Comparison of ENCODE assay signal across 8 mouse cellular contexts in the genomic region with DNA sequence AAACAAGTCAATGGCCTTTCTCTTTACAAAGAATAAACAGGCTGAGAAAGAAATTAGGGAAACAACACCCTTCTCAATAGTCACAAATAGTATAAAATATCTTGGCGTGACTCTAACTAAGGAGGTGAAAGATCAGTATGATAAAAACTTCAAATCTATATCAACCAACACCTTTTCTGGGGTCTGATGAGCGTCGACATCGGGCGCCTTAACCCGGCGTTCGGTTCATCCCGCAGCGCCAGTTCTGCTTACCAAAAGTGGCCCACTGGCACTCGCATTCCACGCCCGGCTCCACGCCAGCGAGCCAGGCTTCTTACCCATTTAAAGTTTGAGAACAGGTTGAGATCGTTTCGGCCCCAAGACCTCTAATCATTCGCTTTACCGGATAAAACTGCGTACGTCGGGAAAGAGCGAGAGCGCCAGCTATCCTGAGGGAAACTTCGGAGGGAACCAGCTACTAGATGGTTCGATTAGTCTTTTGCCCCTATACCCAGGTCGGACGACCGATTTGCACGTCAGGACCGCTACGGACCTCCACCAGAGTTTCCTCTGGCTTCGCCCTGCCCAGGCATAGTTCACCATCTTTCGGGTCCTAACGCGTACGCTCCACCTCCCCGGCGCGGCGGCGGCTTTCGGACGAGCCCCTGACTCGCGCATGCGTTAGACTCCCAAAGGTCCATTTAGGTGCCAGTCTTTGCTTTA.
DNase-seq lines count a peak whose midpoint lies in the region; ATAC-seq and TF ChIP-seq lines count a peak whose summit lies in the region.
"Not testable (repeated sequence)": the region's sequence is repeated elsewhere in the genome, so short reads cannot be mapped to it uniquely, and the experiment has no call there.

No protein-coding gene starts in this region.

- not testable (repeated sequence) for H3K4me1 ChIP-seq in MEL (ENCODE audit: control insufficient read depth in 1 of 2, insufficient read depth in 2 of 2, low read length in 2 of 2); hindbrain, embryonic 12.5 days; lung, embryonic 15.5 days

- TF ChIP-seq RAD21 in MEL (IDR thresholded peaks at IDR 0.05; ENCODE audit: low read depth, low read length), result not testable (repeated sequence)

- H3K4me2 ChIP-seq in hindbrain, embryonic 12.5 days (replicated peaks); lung, embryonic 15.5 days: not testable (repeated sequence)

- TF ChIP-seq CTCF in MEL (IDR thresholded peaks at IDR 0.05 in 2 of 3, conservative IDR thresholded peaks at IDR 0.05 in 1 of 3; ENCODE audit: control insufficient read depth in 1 of 3, insufficient read depth in 1 of 3, low read depth in 2 of 3, low read length in 3 of 3, poor library complexity in 1 of 3, severe bottlenecking in 1 of 3), result peak in 1 of 3 experiments; percentile 28; a peak in 1 of 6 replicates

- H3K27ac ChIP-seq in MEL (ENCODE audit: control insufficient read depth, low read depth, low read length); hindbrain, embryonic 12.5 days; lung, embryonic 15.5 days: not testable (repeated sequence)

- H3K4me3 ChIP-seq in MEL (ENCODE audit: control insufficient read depth in 1 of 2, insufficient read depth in 1 of 2, low read depth in 2 of 2, low read length in 2 of 2); hindbrain, embryonic 12.5 days; lung, embryonic 15.5 days: not testable (repeated sequence)

- not testable (repeated sequence) for TF ChIP-seq EP300 in MEL (IDR thresholded peaks at IDR 0.05; ENCODE audit: low read depth in 1 of 2, low read length in 2 of 2)

- TF ChIP-seq POLR2A in MEL (IDR thresholded peaks at IDR 0.05; ENCODE audit: control insufficient read depth in 1 of 2, insufficient read depth in 1 of 2, low read depth in 1 of 2, low read length in 2 of 2, poor library complexity in 1 of 2), result not testable (repeated sequence)

- not testable (repeated sequence) for H3K36me3 ChIP-seq in MEL (ENCODE audit: control insufficient read depth in 1 of 2, insufficient read depth in 2 of 2, low read length in 2 of 2); hindbrain, embryonic 12.5 days; lung, embryonic 15.5 days

- H3K27me3 ChIP-seq in MEL (ENCODE audit: control insufficient read depth in 1 of 2, insufficient read depth in 2 of 2, low read length in 2 of 2); hindbrain, embryonic 12.5 days; lung, embryonic 15.5 days: not testable (repeated sequence)

- H3K9me3 ChIP-seq in MEL (replicated peaks; ENCODE audit: insufficient read depth, low read length); hindbrain, embryonic 12.5 days (replicated peaks); lung, embryonic 15.5 days: not testable (repeated sequence)

- 77% methylated on average over 47 of the region's 47 CpGs for WGBS in hindbrain, embryonic 12.5 days
- WGBS in lung, embryonic 15.5 days, result 65% methylated on average over 47 of the region's 47 CpGs

- DNase-seq in MEL (ENCODE audit: low read depth, low spot score), result peak; percentile 96
- DNase-seq in cerebellum, adult 9-10 months, result peak; percentile 94
- peak; percentile 89 to 100 for DNase-seq in frontal cortex, postnatal 14 days (ENCODE audit: low spot score in 2 of 2)
- peak; percentile 90 for DNase-seq in layer of hippocampus, adult 9-11 months
- DNase-seq in ovary, adult 18-20 months (ENCODE audit: low spot score), result peak; percentile 87
- peak; percentile 99 for DNase-seq in thymus, postnatal 0 days (ENCODE audit: low spot score)

- H3K9ac ChIP-seq in MEL (ENCODE audit: control insufficient read depth, low read depth, low read length, poor library complexity, severe bottlenecking); hindbrain, embryonic 12.5 days; lung, embryonic 15.5 days: not testable (repeated sequence)

- H3K79me2 ChIP-seq in MEL (ENCODE audit: control insufficient read depth, insufficient read depth, low read length, poor library complexity), result not testable (repeated sequence)

- peak; percentile 99 for ATAC-seq in hindbrain, embryonic 12.5 days (ENCODE audit: low FRiP score)
- ATAC-seq in lung, embryonic 15.5 days (ENCODE audit: borderline replicate concordance, extremely low read depth, low FRiP score, low TSS enrichment), result peak; percentile 100

TF ChIP-seq in MEL, 35 proteins besides CTCF, POLR2A, EP300 and RAD21:
- TF ChIP-seq UBTF (IDR thresholded peaks at IDR 0.05; ENCODE audit: borderline replicate concordance, insufficient read depth, low read depth, low read length), result peak; percentile 87; the same call in 1 of the 2 replicates
